Mouse (Mus musculus) neural tube, embryonic 11.5 days (tissue): Measurements from ENCODE around the gene Bcl2l12. TPM values are rescaled to one million over a fixed set of nuclear protein-coding genes. Genes with fewer than 3 reads are reported as not detected.

Experiments
- ATAC-seq: fragments of 200-750 bp; cut with Nextera tagmentation; 2 replicates; pipeline ENCODE4 v1.8.0; 2017; ENCODE audit warnings: moderate number of reproducible peaks, mild to moderate bottlenecking, moderate TSS enrichment, moderate library complexity; ENCODE audit not compliant: insufficient read depth, low FRiP score, low TSS enrichment
- DNase-seq: peaks from one replicate; pipeline ENCODE4 v3.0.0-alpha.2; 2015; ENCODE audit warnings: low spot score
- H3K27ac ChIP-seq: fragments of 300-500 bp; sonication (generic); 2 replicates; pipeline ENCODE4 v1.5.1; 2014; ENCODE audit warnings: low read depth, mild to moderate bottlenecking, low read length
- H3K27me3 ChIP-seq: fragments of 300-500 bp; sonication (generic); 2 replicates; pipeline ENCODE4 v1.6.1; 2014; ENCODE audit warnings: mild to moderate bottlenecking, low read length, mixed read lengths; ENCODE audit not compliant: control insufficient read depth, insufficient read depth
- H3K36me3 ChIP-seq: fragments of 300-500 bp; sonication (generic); 2 replicates; pipeline ENCODE4 v1.6.1; 2014; ENCODE audit warnings: mild to moderate bottlenecking, low read length, moderate library complexity, mixed read lengths; ENCODE audit not compliant: control insufficient read depth, insufficient read depth
- H3K4me1 ChIP-seq: fragments of 300-500 bp; sonication (generic); 2 replicates; pipeline ENCODE4 v1.6.1; 2014; ENCODE audit warnings: low read length, mixed read lengths; ENCODE audit not compliant: control insufficient read depth, insufficient read depth
- H3K4me2 ChIP-seq: fragments of 300-500 bp; sonication (generic); 2 replicates; pipeline ENCODE4 v1.6.1; 2014; ENCODE audit warnings: low read depth, mild to moderate bottlenecking, moderate library complexity
- H3K4me3 ChIP-seq: fragments of 300-500 bp; sonication (generic); 2 replicates; pipeline ENCODE4 v1.5.1; 2014; ENCODE audit warnings: low read depth, low read length
- H3K9ac ChIP-seq: fragments of 300-500 bp; sonication (generic); 2 replicates; pipeline ENCODE4 v1.6.1; 2014; ENCODE audit warnings: mild to moderate bottlenecking, low read length
- H3K9me3 ChIP-seq: fragments of 300-500 bp; sonication (generic); 2 replicates; pipeline ENCODE4 v1.6.1; 2016; ENCODE audit warnings: low read length; ENCODE audit not compliant: control insufficient read depth
- WGBS: fragments of 180-500 bp; shearing (Covaris S2); extraction: QIAGEN DNeasy Blood & Tissue Kit; methylation state at CpG from one replicate; pipeline ENCODE4 v1.1.7; 2014; 5-methylcytosine and 5-hydroxymethylcytosine counted together
- polyA plus RNA-seq: library from polyadenylated mRNA; unstranded; fragments of >200 nt; fragmentation: Nextera tagmentation; extraction: Ambion mirVana; gene quantifications from 2 replicates; pipeline ENCODE4 v1.2.1, GENCODE M21; 2014

Bcl2l12 gene
- polyA plus RNA-seq, 1 experiment from 2014 or later, result 52.9 TPM

DNA sequence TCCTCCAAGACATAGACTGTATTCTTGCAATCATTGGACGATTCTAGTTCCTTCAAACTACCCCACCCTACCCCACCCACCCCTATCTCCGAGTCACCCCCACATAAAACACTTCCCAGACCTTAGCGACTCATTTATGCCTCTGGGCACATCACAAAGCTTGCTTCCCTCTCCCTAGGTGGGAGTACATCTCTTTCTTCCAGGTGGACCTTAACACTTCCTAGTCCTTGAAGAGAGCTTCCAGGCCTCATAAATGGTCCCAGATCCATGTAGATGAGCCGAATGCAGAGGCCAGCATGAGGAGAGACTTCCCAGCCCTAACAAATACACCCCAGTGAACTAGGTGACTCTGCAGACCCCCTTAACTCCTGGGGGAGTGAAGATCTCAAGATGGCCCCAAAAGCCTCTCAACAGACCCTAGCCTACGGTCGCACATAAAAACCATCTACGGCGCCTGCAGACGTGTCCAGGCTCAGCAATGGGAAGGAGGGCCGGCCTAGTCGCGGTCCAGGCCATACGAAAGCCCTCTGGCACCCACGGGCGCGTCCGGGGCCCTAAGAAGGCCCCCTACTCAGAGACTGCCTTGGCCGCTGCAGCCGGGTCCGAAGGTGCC is 16.9 kb upstream of the Bcl2l12 start:
- Histone ChIP-seq H3K4me2 (peak overlapping the region; percentile 82), H3K4me3 (peak overlapping the region; percentile 76), H3K27ac (peak overlapping the region; percentile 44; the same call in 1 of the 2 replicates), H3K9ac (peak overlapping the region; percentile 93), H3K27me3 (no peaks in the 10 kb centered on the region), H3K9me3 (no peaks in the 10 kb centered on the region), H3K4me1 (peaks cover 12% of the 10 kb centered on the region), H3K36me3 (peaks cover 17% of the 10 kb centered on the region)
- no peak; the same call in 1 of the 2 replicates for ATAC-seq
- DNase-seq, result no peak
- 1% methylated on average over 20 of the region's 20 CpGs for WGBS

DNA sequence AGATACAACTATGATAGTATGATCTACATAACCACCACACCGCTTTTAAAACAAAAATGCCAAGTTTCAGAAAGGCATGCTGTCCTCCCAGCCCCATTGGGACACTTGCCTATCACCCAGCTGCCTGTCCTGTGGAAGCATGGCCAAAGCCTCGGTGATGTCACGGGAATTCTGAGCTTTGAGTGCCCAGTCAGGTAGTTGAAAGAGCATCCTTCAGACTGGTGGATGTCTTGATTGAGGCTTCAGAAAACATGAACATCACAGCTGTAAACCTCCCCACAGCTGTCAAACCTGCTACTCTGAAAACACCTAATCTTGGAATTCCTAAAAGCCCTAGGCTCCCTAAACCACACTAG is 15.6 kb upstream of the Bcl2l12 start:
- Histone ChIP-seq H3K4me1 (peaks cover 12% of the 10 kb centered on the region), H3K9ac (no peak overlapping the region), H3K9me3 (no peaks in the 10 kb centered on the region), H3K4me3 (no peak overlapping the region), H3K27ac (no peak overlapping the region), H3K4me2 (no peak overlapping the region), H3K36me3 (peaks cover 22% of the 10 kb centered on the region), H3K27me3 (no peaks in the 10 kb centered on the region)
- WGBS, result 96% methylated on average over 3 of the region's 3 CpGs
- no peak for ATAC-seq
- DNase-seq, result no peak

DNA sequence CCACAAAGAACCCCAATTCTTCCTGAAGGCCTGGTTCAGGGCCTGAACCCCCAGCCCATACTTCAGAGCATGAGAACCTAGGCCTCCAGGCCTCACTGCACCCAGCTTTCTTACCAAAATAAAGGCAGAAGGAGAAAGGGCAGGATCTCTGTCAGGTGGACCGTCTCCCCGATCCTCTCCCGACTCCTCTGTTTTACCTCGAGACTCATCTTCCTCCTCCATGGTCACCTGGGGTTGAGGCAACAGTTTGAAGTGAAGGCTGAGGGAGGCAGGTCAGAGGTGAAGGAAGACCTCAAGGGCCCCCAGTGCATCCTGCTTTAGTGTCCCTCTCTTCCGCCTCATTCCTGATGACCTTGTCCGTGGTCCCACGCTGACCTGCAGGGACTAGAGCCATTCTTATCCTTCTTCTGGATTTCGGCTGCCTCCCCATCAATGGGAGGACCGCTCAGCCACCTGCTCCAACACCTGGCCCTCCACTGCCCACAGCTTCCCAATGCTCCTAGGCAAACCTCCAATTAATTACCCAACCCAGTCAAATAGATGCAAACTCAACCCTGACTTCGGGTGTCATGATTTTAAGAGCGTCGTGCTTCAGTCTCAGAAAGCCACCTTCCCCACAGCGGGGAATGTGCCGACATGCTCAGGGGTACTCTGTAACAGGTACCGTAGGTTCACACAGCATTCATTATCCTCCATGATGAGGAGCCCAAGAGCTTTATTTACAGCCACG is 15.0 kb upstream of the Bcl2l12 start:
- H3K9ac ChIP-seq, result no peak overlapping the region
- no peaks in the 10 kb centered on the region for H3K9me3 ChIP-seq
- H3K27ac ChIP-seq, result no peak overlapping the region
- peaks cover 12% of the 10 kb centered on the region for H3K4me1 ChIP-seq
- H3K27me3 ChIP-seq, result no peaks in the 10 kb centered on the region
- ATAC-seq (no peak), DNase-seq (no peak)
- H3K4me3 ChIP-seq, result no peak overlapping the region
- WGBS, result 96% methylated on average over 16 of the region's 16 CpGs
- no peak overlapping the region for H3K4me2 ChIP-seq
- peaks cover 25% of the 10 kb centered on the region for H3K36me3 ChIP-seq

DNA sequence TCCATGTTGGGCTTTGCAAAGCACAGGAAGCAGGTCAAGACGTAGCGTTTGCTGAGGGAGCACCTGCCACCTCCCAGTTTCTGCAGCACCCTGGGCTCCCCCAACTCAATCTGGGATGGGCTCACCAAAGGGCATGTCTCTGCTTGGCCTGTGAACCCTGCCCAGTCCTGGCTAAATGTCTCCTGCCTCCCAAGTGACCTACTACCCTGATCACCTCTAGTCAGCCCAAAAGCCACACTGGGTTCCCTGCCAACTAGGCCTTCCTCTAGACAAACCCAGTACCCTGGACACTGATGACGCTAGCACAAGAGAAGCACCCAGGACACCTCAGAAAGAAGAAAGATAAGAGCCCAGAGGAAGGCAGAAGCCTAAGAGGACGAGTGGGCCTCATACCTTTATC is 14.3 kb upstream of the Bcl2l12 start:
- DNase-seq, result no peak
- H3K4me1 ChIP-seq, result peaks cover 9% of the 10 kb centered on the region
- H3K4me3 ChIP-seq, result no peak overlapping the region
- 86% methylated on average over 4 of the region's 4 CpGs for WGBS
- H3K9me3 ChIP-seq, result no peaks in the 10 kb centered on the region
- H3K36me3 ChIP-seq, result peaks cover 31% of the 10 kb centered on the region
- ATAC-seq, result no peak
- H3K9ac ChIP-seq, result no peak overlapping the region
- no peaks in the 10 kb centered on the region for H3K27me3 ChIP-seq
- H3K27ac ChIP-seq, result no peak overlapping the region
- H3K4me2 ChIP-seq, result no peak overlapping the region

DNA sequence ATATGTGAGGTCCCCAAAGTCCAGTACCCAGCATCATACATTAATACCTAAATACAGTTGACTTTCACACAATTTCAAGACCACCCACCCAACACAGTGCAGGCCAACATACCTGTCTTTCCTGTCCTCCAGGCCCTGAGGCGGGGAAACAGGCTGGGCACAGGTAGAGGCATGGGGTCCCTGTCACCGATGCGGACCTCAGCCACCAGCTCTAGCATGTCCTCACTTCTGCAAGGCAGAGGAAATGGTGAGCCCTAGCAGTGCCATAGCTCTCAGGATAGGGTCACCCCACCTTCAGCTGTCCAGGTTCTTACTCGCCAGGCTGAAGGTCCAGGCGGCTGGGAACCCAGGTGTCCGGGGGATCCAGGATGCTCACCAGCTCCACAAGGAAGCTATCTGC is 13.5 kb upstream of the Bcl2l12 start:
- Histone ChIP-seq H3K4me1 (peaks cover 9% of the 10 kb centered on the region), H3K9ac (no peak overlapping the region), H3K36me3 (peaks cover 40% of the 10 kb centered on the region), H3K27me3 (no peaks in the 10 kb centered on the region), H3K9me3 (no peaks in the 10 kb centered on the region), H3K4me3 (no peak overlapping the region), H3K27ac (no peak overlapping the region), H3K4me2 (no peak overlapping the region)
- WGBS, result 98% methylated on average over 6 of the region's 6 CpGs
- no peak for DNase-seq
- no peak for ATAC-seq

DNA sequence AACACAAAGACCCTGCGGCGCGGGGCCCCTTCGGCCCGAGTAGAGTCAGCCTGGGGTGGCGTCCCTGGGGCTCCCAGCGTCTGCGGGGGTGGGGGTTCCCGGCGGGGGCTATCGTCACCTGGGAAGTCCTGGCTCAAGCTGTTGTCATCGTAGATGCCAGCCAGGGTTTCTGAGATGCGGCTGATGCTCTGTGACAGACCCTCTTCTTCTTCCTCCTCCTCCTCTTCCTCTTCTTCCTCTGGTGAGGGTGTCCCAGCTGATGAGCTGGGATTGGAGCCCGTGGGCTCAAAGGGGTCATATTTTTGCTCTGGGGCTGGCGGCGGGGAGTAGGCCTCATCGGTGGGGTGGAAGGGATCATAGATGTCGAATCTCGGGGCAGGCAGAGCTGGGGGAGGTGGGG is 9.9 kb upstream of the Bcl2l12 start:
- 94% methylated on average over 19 of the region's 19 CpGs for WGBS
- ATAC-seq (no peak), DNase-seq (no peak)
- Histone ChIP-seq H3K36me3 (peaks cover 67% of the 10 kb centered on the region), H3K27ac (no peak overlapping the region), H3K27me3 (no peaks in the 10 kb centered on the region), H3K4me2 (no peak overlapping the region), H3K4me1 (no peaks in the 10 kb centered on the region), H3K4me3 (no peak overlapping the region), H3K9me3 (no peaks in the 10 kb centered on the region), H3K9ac (no peak overlapping the region)

DNA sequence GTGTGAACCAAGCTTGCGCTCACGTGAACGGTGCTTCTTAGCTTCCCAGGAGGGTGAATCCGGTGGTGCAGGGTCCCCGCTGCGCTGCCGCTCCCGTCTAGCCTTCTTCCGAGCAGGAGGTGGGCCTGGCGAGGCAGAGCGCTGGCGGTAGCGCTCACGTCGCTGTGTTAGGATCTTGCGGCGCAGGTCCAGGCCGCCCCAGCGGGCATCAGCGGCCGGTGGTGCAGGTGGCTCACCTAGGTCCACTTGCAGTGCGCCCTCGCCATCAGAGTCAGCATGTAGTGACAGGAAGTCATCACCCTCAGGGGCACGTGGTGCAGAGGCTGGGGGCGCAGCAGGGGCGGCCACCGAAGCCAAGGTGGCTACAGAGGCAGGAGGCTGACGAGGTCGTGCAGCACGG is 9.3 kb upstream of the Bcl2l12 start:
- no peak overlapping the region for H3K27ac ChIP-seq
- H3K9ac ChIP-seq, result no peak overlapping the region
- no peak overlapping the region for H3K4me3 ChIP-seq
- no peak for ATAC-seq
- no peaks in the 10 kb centered on the region for H3K4me1 ChIP-seq
- no peak for DNase-seq
- no peak overlapping the region for H3K4me2 ChIP-seq
- H3K27me3 ChIP-seq, result no peaks in the 10 kb centered on the region
- peaks cover 72% of the 10 kb centered on the region for H3K36me3 ChIP-seq
- no peaks in the 10 kb centered on the region for H3K9me3 ChIP-seq
- WGBS, result 95% methylated on average over 30 of the region's 30 CpGs

DNA sequence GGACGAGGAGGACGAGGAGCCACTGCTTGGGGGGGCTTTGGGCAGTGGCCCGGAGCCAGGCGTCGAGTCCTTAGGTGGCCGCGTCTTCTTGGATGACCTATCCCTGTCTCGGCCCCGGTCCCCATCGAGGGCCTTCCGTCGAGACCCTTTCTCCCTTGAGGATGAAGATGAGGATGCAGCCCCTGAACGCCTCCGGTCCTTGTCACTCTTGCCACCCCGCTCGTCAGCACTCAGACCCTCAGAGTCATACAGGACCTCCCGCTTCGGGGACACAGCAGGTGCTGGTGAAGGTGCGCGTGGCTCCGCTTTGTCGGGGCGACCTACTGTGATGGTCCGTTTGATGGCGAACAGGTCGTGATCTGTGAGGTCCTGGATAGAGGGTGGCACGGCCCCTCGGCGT is 8.6 kb upstream of the Bcl2l12 start:
- Histone ChIP-seq H3K4me2 (no peak overlapping the region), H3K27ac (no peak overlapping the region), H3K36me3 (peaks cover 70% of the 10 kb centered on the region), H3K9ac (no peak overlapping the region), H3K27me3 (no peaks in the 10 kb centered on the region), H3K4me1 (no peaks in the 10 kb centered on the region), H3K9me3 (no peaks in the 10 kb centered on the region), H3K4me3 (no peak overlapping the region)
- DNase-seq, result no peak
- WGBS, result 96% methylated on average over 29 of the region's 29 CpGs
- no peak for ATAC-seq

DNA sequence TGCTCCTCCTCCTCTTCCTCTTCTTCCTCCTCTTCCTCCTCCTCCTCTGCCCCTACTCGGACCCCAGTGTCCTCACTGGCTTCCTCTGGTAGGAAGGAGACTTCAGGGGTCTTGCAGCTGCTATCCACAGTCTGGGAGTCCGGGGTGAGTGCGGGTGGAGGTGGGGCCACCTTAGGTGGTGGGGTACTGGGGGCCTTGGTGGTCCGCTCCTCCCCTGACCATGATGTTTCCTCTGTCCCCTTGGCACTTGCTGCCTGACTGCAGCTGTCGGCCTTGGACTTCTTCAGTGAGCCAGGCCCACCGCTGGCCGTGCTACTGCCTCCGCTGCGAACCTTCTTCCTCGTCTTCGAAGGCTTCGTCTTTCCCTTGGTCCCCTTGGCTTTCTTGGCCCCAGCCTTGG is 8.0 kb upstream of the Bcl2l12 start:
- peaks cover 71% of the 10 kb centered on the region for H3K36me3 ChIP-seq

More for the DNA sequence above, 8.0 kb upstream of the Bcl2l12 start:
- 94% methylated on average over 12 of the region's 12 CpGs for WGBS
- Histone ChIP-seq H3K4me1 (no peaks in the 10 kb centered on the region), H3K4me3 (no peak overlapping the region), H3K4me2 (no peak overlapping the region), H3K9me3 (no peaks in the 10 kb centered on the region), H3K27me3 (no peaks in the 10 kb centered on the region), H3K9ac (no peak overlapping the region), H3K27ac (no peak overlapping the region)
- ATAC-seq, result no peak
- DNase-seq, result no peak
